Mouse (Mus musculus) heart, embryonic 16.5 days (tissue): ENCODE data around the gene Zdhhc16. TPM values are rescaled to one million over a fixed set of nuclear protein-coding genes. Genes with fewer than 3 reads are reported as not detected.

Experiments used
- ATAC-seq: fragments of 200-750 bp; cut with Nextera tagmentation; replicated peaks from 2 replicates; pipeline ENCODE4 v1.8.0; 2017; ENCODE audit warnings: moderate number of reproducible peaks; ENCODE audit not compliant: insufficient read depth, low FRiP score; ENCODE audit errors: extremely low read depth
- H3K27ac ChIP-seq: fragments of 300-500 bp; sonication (generic); 2 replicates; pipeline ENCODE4 v1.5.1; 2014; ENCODE audit warnings: mild to moderate bottlenecking, low read length, control low read depth, moderate library complexity
- H3K27me3 ChIP-seq: fragments of 300-500 bp; sonication (generic); 2 replicates; pipeline ENCODE4 v1.6.1; 2014; ENCODE audit warnings: low read length, mixed read lengths; ENCODE audit not compliant: control insufficient read depth, insufficient read depth
- H3K36me3 ChIP-seq: fragments of 300-500 bp; sonication (generic); 2 replicates; pipeline ENCODE4 v1.6.1; 2014; ENCODE audit not compliant: control insufficient read depth, insufficient read depth
- H3K4me1 ChIP-seq: fragments of 300-500 bp; sonication (generic); 2 replicates; pipeline ENCODE4 v1.6.1; 2014; ENCODE audit warnings: low read length, mixed read lengths; ENCODE audit not compliant: control insufficient read depth, insufficient read depth
- H3K4me2 ChIP-seq: fragments of 300-500 bp; sonication (generic); 2 replicates; pipeline ENCODE4 v1.6.1; 2014; ENCODE audit warnings: low read depth, mild to moderate bottlenecking, control low read depth, low read length
- H3K4me3 ChIP-seq: fragments of 300-500 bp; sonication (generic); 2 replicates; pipeline ENCODE4 v1.5.1; 2014; ENCODE audit warnings: mild to moderate bottlenecking, control low read depth, low read length
- H3K9ac ChIP-seq: fragments of 300-500 bp; sonication (generic); 2 replicates; pipeline ENCODE4 v1.6.1; 2014; ENCODE audit warnings: low read length, control low read depth
- H3K9me3 ChIP-seq: fragments of 300-500 bp; sonication (generic); replicated peaks from 2 replicates; pipeline ENCODE4 v1.6.1; 2016; ENCODE audit warnings: low read length; ENCODE audit not compliant: control insufficient read depth
- WGBS: fragments of 180-500 bp; shearing (Covaris S2); extraction: QIAGEN DNeasy Blood & Tissue Kit; methylation state at CpG from one replicate; pipeline ENCODE4 v1.1.7; 2014; 5-methylcytosine and 5-hydroxymethylcytosine counted together
- polyA plus RNA-seq: library from polyadenylated mRNA; unstranded; fragments of >200 nt; fragmentation: Nextera tagmentation; extraction: Ambion mirVana; gene quantifications from 2 replicates; pipeline ENCODE4 v1.2.1, GENCODE M21; 2015

The Zdhhc16 gene
- polyA plus RNA-seq, 1 experiment from 2014 or later = 53.7 TPM

- no peak for ATAC-seq
- WGBS = 38% methylated on average over 6 of the region's 6 CpGs
- Histone ChIP-seq H3K9me3 (no peaks in the 10 kb centered on the region), H3K4me3 (peak overlapping the region; percentile 83), H3K27ac (no peak overlapping the region), H3K4me1 (peaks cover 18% of the 10 kb centered on the region), H3K4me2 (peak overlapping the region; percentile 81), H3K9ac (peak overlapping the region; percentile 87), H3K27me3 (no peaks in the 10 kb centered on the region), H3K36me3 (peaks cover 22% of the 10 kb centered on the region)
Observed at GRCm38 (mm10) chr19:41934124-41934523, 844 bp downstream of the Zdhhc16 start.

DNA sequence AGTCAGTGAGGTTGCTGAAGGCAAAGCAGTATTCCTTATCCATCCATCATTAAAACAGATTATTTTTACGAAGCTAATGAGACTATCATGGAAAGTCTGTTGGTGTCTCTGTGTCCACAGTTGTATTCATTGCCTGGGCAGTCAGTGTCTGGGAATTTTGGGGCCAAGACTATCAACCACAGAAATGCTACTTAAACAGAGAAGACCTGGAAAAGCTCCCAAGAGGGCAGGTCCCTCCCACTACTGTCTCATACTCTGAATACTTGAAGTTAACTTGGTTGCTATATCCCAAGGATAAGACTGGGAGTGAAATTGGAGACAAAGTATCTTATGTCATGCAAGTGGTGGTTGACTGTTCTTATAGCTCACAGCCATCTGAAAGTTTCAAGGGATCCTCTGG is 2.6 kb downstream of the Zdhhc16 start:
- no peak overlapping the region for H3K27ac ChIP-seq
- WGBS = 88% methylated on average over 1 of the region's 1 CpGs
- no peak for ATAC-seq

GRCm38 (mm10) chr19:41938539-41938938 is 5.3 kb downstream of the Zdhhc16 start:
- Histone ChIP-seq H3K36me3 (peaks cover 43% of the 10 kb centered on the region), H3K9ac (no peak overlapping the region), H3K9me3 (no peaks in the 10 kb centered on the region), H3K4me2 (no peak overlapping the region), H3K27me3 (no peaks in the 10 kb centered on the region), H3K4me3 (no peak overlapping the region), H3K4me1 (peaks cover 9% of the 10 kb centered on the region), H3K27ac (no peak overlapping the region)
- ATAC-seq = no peak
- WGBS = 87% methylated on average over 5 of the region's 5 CpGs

More for the DNA sequence above, 2.6 kb downstream of the Zdhhc16 start:
- Histone ChIP-seq H3K9me3 (no peaks in the 10 kb centered on the region), H3K36me3 (peaks cover 29% of the 10 kb centered on the region), H3K4me1 (peaks cover 18% of the 10 kb centered on the region), H3K4me3 (no peak overlapping the region), H3K4me2 (no peak overlapping the region), H3K9ac (no peak overlapping the region), H3K27me3 (no peaks in the 10 kb centered on the region)

DNA sequence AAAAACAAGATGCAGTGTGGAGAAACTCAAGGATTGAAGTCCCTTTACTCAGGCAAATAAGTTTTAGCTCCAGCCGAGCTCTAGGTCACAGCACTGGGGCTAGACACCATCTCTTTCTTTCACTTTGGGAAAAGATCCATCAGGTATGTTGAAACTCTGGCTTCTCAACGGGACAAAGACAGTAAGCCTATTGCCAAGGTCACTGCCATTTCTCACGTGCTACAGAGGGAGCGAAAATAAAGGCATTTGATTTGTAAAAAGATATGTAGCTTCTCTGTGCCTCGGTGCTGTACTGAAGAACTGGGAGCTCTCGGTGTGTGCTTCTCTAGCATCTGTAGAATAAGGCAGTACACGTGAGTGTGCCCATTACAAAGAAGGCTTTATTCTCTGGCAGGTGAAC is 10.6 kb downstream of the Zdhhc16 start:
- Histone ChIP-seq H3K9ac (no peak overlapping the region), H3K4me1 (no peaks in the 10 kb centered on the region), H3K4me2 (no peak overlapping the region), H3K27ac (no peak overlapping the region), H3K36me3 (peaks cover 71% of the 10 kb centered on the region), H3K4me3 (no peak overlapping the region), H3K9me3 (peaks cover 3% of the 10 kb centered on the region; the same call in 1 of the 2 replicates), H3K27me3 (no peaks in the 10 kb centered on the region)
- no peak for ATAC-seq
- 82% methylated on average over 7 of the region's 7 CpGs for WGBS

DNA sequence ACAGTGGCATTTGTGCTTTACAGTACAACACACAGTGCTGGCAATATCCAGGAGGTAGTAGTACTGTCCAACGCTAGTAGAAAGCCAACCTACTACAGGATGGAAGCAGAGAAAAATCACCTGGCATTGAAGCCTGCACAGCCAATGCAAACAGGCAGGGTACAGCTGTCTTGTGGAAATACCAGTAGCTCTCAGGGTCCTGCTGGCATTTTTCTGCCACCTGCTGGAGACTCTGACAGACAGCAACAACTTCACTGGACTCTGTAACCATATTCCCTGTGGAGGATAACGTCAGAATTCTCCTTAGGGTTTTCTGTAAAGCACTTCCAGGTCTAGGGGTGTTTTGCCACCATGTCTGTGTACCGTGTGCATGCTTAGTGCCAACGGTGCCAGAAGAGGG is 19.0 kb downstream of the Zdhhc16 start:
- no peaks in the 10 kb centered on the region for H3K9me3 ChIP-seq
- WGBS = 75% methylated on average over 4 of the region's 4 CpGs
- no peak overlapping the region for H3K9ac ChIP-seq
- no peak overlapping the region for H3K27ac ChIP-seq
- H3K36me3 ChIP-seq = peaks cover 57% of the 10 kb centered on the region
- H3K4me2 ChIP-seq = no peak overlapping the region
- H3K4me1 ChIP-seq = no peaks in the 10 kb centered on the region
- no peaks in the 10 kb centered on the region for H3K27me3 ChIP-seq
- no peak overlapping the region for H3K4me3 ChIP-seq
- ATAC-seq = no peak

- no peaks in the 10 kb centered on the region for H3K27me3 ChIP-seq
- no peaks in the 10 kb centered on the region for H3K4me1 ChIP-seq
- no peak overlapping the region for H3K9ac ChIP-seq
- 90% methylated on average over 3 of the region's 3 CpGs for WGBS
- no peak overlapping the region for H3K27ac ChIP-seq
- peaks cover 55% of the 10 kb centered on the region for H3K36me3 ChIP-seq
- no peak overlapping the region for H3K4me3 ChIP-seq
- H3K9me3 ChIP-seq = no peaks in the 10 kb centered on the region
- no peak for ATAC-seq
- no peak overlapping the region for H3K4me2 ChIP-seq
Observed at GRCm38 (mm10) chr19:41953574-41953973, 20.3 kb downstream of the Zdhhc16 start.

- H3K4me3 ChIP-seq = no peak overlapping the region
- no peak overlapping the region for H3K9ac ChIP-seq
- no peak overlapping the region for H3K27ac ChIP-seq
- no peaks in the 10 kb centered on the region for H3K4me1 ChIP-seq
- H3K36me3 ChIP-seq = peaks cover 31% of the 10 kb centered on the region
- no peaks in the 10 kb centered on the region for H3K9me3 ChIP-seq
- H3K4me2 ChIP-seq = no peak overlapping the region
- WGBS = 90% methylated on average over 7 of the region's 7 CpGs
- H3K27me3 ChIP-seq = no peaks in the 10 kb centered on the region
- ATAC-seq = no peak
Observed at GRCm38 (mm10) chr19:41969618-41970017, 36.3 kb downstream of the Zdhhc16 start.

DNA sequence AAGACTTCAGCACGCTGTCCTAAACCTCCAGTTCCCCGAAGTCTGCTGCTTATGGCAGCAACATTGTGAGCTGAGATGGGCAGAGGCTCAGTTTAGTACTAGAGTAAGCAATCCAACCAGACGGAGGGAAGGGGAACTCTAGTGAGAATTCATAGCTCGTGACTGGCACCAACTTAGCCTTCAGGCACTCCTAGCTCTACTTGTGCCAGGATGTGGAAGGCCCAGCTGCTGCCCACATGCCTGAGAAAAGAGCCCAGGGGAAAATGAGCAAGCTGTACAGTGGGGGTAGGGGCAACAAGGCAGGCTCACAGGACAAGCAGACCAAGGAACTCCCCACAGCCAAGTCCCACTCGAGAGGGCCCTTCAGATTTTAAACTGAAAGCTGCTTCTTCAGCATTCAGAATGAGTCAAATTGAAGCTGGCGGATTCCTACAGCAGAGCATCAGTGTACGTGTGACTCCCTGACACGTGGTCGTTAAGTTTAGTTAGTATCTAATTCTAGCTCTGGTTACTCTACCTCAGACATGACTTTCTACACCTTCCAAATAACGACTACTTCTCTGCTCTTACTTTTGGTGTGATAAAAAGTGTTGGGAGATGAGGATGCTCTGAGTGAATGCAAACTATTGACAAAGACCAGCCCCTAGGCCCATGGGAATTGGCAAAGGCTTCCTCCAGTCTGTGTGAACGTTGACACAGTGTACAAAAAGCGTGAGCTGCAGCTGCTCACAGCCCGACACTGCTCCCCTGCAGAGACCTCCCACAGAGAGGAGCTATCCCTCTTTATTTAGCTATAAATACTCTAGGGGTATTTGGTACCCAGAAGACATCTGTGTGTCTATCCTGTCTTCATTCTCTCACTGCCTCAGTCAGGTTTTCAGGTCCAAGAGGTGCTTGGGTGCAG is 40.9 kb downstream of the Zdhhc16 start:
- Histone ChIP-seq H3K27ac (no peak overlapping the region), H3K9me3 (no peaks in the 10 kb centered on the region), H3K4me3 (no peak overlapping the region), H3K4me1 (peaks cover 4% of the 10 kb centered on the region; the same call in 1 of the 2 replicates), H3K36me3 (peaks cover 4% of the 10 kb centered on the region), H3K4me2 (no peak overlapping the region), H3K27me3 (no peaks in the 10 kb centered on the region), H3K9ac (no peak overlapping the region)
- 66% methylated on average over 13 of the region's 13 CpGs for WGBS
- ATAC-seq = no peak

DNA sequence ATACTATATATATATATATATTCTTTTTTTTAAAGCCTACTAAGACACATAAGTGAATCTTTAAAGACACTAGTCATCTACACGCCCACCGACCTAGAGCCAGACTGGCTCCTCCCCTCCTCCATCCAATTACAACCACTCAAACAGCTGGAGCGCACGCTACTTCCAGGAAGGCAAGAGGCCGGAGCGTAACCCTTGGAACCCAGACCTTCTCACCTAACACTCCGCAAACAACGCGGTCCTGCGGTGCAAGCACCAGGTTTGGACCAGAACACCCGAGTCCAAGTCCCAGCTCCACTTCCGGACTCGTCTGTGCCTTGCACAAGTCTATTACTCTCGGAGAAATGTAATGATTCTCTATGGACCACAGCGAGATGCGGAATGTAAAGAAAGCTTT is 47.1 kb downstream of the Zdhhc16 start:
- WGBS = under 1% methylated on average over 16 of the region's 16 CpGs
- no peaks in the 10 kb centered on the region for H3K9me3 ChIP-seq
- ATAC-seq = no peak

More for the DNA sequence above, 47.1 kb downstream of the Zdhhc16 start:
- Histone ChIP-seq H3K4me2 (peak overlapping the region; percentile 81), H3K9ac (peak overlapping the region; percentile 71), H3K4me3 (peak overlapping the region; percentile 74), H3K27ac (peak overlapping the region; percentile 83), H3K4me1 (peaks cover 21% of the 10 kb centered on the region), H3K36me3 (no peaks in the 10 kb centered on the region), H3K27me3 (no peaks in the 10 kb centered on the region)
